Mouse (Mus musculus) forebrain, embryonic 12.5 days (tissue): ENCODE results near the gene Tmem63b. TPM values are rescaled to one million over a fixed set of nuclear protein-coding genes. Genes with fewer than 3 reads are reported as not detected.
"Not testable (repeated sequence)": the region's sequence is repeated elsewhere in the genome, so short reads cannot be mapped to it uniquely, and the experiment has no call there.

Experiments
- ATAC-seq: fragments of 200-750 bp; cut with Nextera tagmentation; 2 replicates; pipeline ENCODE4 v1.8.0; 2017; ENCODE audit warnings: moderate TSS enrichment; ENCODE audit not compliant: low FRiP score
- H3K27ac ChIP-seq: fragments of 300-500 bp; sonication (generic); 2 replicates; pipeline ENCODE4 v1.5.1; 2016; ENCODE audit warnings: mild to moderate bottlenecking
- H3K27me3 ChIP-seq: fragments of 300-500 bp; sonication (generic); 2 replicates; pipeline ENCODE4 v1.6.1; 2016; ENCODE audit warnings: mild to moderate bottlenecking
- H3K36me3 ChIP-seq: fragments of 300-500 bp; sonication (generic); replicated peaks from 2 replicates; pipeline ENCODE4 v1.6.1; 2016; ENCODE audit warnings: mild to moderate bottlenecking
- H3K4me1 ChIP-seq: fragments of 300-500 bp; sonication (generic); 2 replicates; pipeline ENCODE4 v1.6.1; 2016
- H3K4me2 ChIP-seq: fragments of 300-500 bp; sonication (generic); 2 replicates; pipeline ENCODE4 v1.6.1; 2016; ENCODE audit warnings: mild to moderate bottlenecking, moderate library complexity
- H3K4me3 ChIP-seq: fragments of 300-500 bp; sonication (generic); replicated peaks from 2 replicates; pipeline ENCODE4 v1.5.1; 2016; ENCODE audit warnings: mild to moderate bottlenecking
- H3K9ac ChIP-seq: fragments of 300-500 bp; sonication (generic); 2 replicates; pipeline ENCODE4 v1.6.1; 2016; ENCODE audit warnings: mild to moderate bottlenecking
- H3K9me3 ChIP-seq: fragments of 300-500 bp; sonication (generic); 2 replicates; pipeline ENCODE4 v1.6.1; 2016
- WGBS: fragments of 180-500 bp; shearing (Covaris S2); methylation state at CpG from one replicate; pipeline ENCODE4 v1.1.7; 2016; 5-methylcytosine and 5-hydroxymethylcytosine counted together
- polyA plus RNA-seq: library from polyadenylated mRNA; unstranded; fragments of >200 nt; fragmentation: Nextera tagmentation; extraction: Ambion mirVana; gene quantifications from 2 replicates; pipeline ENCODE4 v1.2.1, GENCODE M21; 2016

Gene Tmem63b
- polyA plus RNA-seq, 1 experiment from 2014 or later = 89.3 TPM

GRCm38 (mm10) chr17:45628885-45629855 is 57.5 kb downstream of the Tmem63b start:
- no peaks in the 10 kb centered on the region for H3K36me3 ChIP-seq
- H3K4me3 ChIP-seq = no peak overlapping the region
- H3K9ac ChIP-seq = no peak overlapping the region
- H3K4me1 ChIP-seq = peaks cover 18% of the 10 kb centered on the region
- no peaks in the 10 kb centered on the region for H3K9me3 ChIP-seq
- ATAC-seq = peak; percentile 45; the same call in 1 of the 2 replicates
- no peak overlapping the region for H3K27ac ChIP-seq
- peak overlapping the region; percentile 87 for H3K4me2 ChIP-seq
- peaks cover 13% of the 10 kb centered on the region for H3K27me3 ChIP-seq
- 77% methylated on average over 13 of the region's 13 CpGs for WGBS

- Histone ChIP-seq H3K27me3 (peaks cover 13% of the 10 kb centered on the region), H3K27ac (no peak overlapping the region), H3K4me3 (no peak overlapping the region), H3K36me3 (no peaks in the 10 kb centered on the region), H3K4me1 (peaks cover 18% of the 10 kb centered on the region), H3K9me3 (no peaks in the 10 kb centered on the region), H3K9ac (no peak overlapping the region), H3K4me2 (no peak overlapping the region)
- ATAC-seq = no peak
- 28% methylated on average over 3 of the region's 3 CpGs for WGBS
Measured at GRCm38 (mm10) chr17:45628160-45628559, 58.5 kb downstream of the Tmem63b start.

GRCm38 (mm10) chr17:45626577-45627134 is 60.0 kb downstream of the Tmem63b start:
- no peak for ATAC-seq
- Histone ChIP-seq H3K9ac (no peak overlapping the region), H3K27ac (no peak overlapping the region), H3K4me3 (0 out of 2 replicates have a peak overlapping the region, but pooled peaks have one; percentile 10), H3K9me3 (no peaks in the 10 kb centered on the region), H3K4me1 (peaks cover 18% of the 10 kb centered on the region), H3K27me3 (peaks cover 13% of the 10 kb centered on the region), H3K4me2 (peak overlapping the region; percentile 36), H3K36me3 (no peaks in the 10 kb centered on the region)
- WGBS = 20% methylated on average over 15 of the region's 15 CpGs

DNA sequence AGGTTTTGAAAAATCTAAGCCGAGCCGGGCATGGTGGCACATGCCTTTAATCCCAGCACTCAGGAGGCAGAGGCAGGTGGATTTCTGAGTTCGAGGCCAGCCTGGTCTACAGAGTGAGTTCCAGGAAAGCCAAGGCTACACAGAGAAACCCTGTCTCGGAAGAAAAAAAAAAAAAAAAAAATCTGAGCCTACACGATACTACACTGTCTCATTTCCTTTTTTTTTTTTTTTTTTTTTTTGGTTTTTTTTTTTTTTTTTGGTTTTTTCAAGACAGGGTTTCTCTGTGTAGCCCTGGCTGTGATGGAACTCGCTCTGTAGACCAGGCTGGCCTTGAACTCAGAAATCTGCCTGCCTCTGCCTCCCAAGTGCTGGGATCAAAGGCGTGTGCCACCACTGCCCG is 63.3 kb downstream of the Tmem63b start:
- peaks cover 13% of the 10 kb centered on the region for H3K4me1 ChIP-seq
- not testable (repeated sequence) for H3K4me2 ChIP-seq, H3K27ac ChIP-seq, H3K36me3 ChIP-seq, ATAC-seq, H3K27me3 ChIP-seq, H3K9ac ChIP-seq, H3K9me3 ChIP-seq, H3K4me3 ChIP-seq
- WGBS = 93% methylated on average over 8 of the region's 8 CpGs

GRCm38 (mm10) chr17:45619386-45620256 is 67.1 kb downstream of the Tmem63b start:
- Histone ChIP-seq H3K36me3 (no peaks in the 10 kb centered on the region), H3K4me3 (no peak overlapping the region; the same call in 1 of the 2 replicates), H3K4me1 (peaks cover 9% of the 10 kb centered on the region), H3K9ac (0 out of 2 replicates have a peak overlapping the region, but pooled peaks have one; percentile 22), H3K4me2 (peak overlapping the region; percentile 27), H3K27me3 (peaks cover 4% of the 10 kb centered on the region; the same call in 1 of the 2 replicates), H3K27ac (peak overlapping the region; percentile 33; the same call in 1 of the 2 replicates), H3K9me3 (no peaks in the 10 kb centered on the region)
- ATAC-seq = no peak
- 37% methylated on average over 20 of the region's 20 CpGs for WGBS

DNA sequence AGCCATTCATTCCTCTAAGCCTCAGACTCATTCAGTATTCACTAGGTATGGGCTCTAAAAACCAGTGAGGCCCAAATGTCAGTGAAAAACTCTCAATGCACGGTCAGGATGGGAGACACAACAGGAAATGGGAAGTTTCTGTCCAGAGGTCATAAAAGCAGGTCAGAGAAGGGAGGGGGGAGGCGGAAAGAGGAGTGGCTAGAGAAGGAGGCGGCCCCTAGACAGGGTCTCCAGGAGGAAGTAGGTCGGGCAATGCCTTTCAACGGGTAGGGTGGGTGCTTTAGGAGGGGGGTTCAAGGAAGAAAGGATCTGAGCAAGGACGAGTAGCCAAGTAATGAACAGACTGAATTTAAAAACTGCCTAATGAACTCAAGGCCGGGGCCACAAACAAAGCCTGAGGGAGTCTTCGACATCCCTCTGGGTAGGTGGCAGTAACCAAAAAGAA is 67.7 kb downstream of the Tmem63b start:
- Histone ChIP-seq H3K4me1 (peaks cover 9% of the 10 kb centered on the region), H3K9ac (0 out of 2 replicates have a peak overlapping the region, but pooled peaks have one; percentile 22), H3K4me3 (no peak overlapping the region; the same call in 1 of the 2 replicates), H3K27me3 (peaks cover 4% of the 10 kb centered on the region; the same call in 1 of the 2 replicates), H3K36me3 (no peaks in the 10 kb centered on the region), H3K9me3 (no peaks in the 10 kb centered on the region), H3K4me2 (peak overlapping the region; percentile 27), H3K27ac (0 out of 2 replicates have a peak overlapping the region, but pooled peaks have one; percentile 33)
- WGBS = 12% methylated on average over 8 of the region's 8 CpGs
- ATAC-seq = no peak

DNA sequence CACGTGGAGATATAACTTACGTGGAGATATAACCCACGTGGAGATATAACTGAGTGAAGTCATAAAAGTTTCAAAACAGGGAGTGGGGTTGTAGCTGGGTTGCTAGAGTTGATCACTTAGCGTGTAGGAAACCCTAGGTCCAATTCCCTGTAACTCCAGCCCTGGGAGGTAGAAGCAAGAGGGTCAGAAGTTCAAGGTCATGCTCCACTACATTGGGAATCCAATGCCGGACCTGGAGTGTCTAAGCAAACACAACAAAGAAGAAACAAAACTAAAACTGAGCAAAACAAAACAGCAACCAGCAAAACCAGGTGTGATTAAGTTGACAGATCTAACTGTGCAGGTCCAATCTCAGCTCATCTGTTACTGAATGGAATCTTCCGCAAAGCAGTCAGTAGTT is 69.0 kb downstream of the Tmem63b start:
- WGBS = 95% methylated on average over 6 of the region's 6 CpGs
- ATAC-seq = no peak

GRCm38 (mm10) chr17:45616679-45617078 is 70.0 kb downstream of the Tmem63b start:
- peaks cover 4% of the 10 kb centered on the region; the same call in 1 of the 2 replicates for H3K27me3 ChIP-seq
- ATAC-seq = no peak
- H3K4me2 ChIP-seq = no peak overlapping the region
- H3K9ac ChIP-seq = no peak overlapping the region
- no peak overlapping the region for H3K4me3 ChIP-seq
- WGBS = 85% methylated on average over 3 of the region's 3 CpGs
- H3K36me3 ChIP-seq = no peaks in the 10 kb centered on the region
- H3K9me3 ChIP-seq = no peaks in the 10 kb centered on the region
- H3K27ac ChIP-seq = no peak overlapping the region
- H3K4me1 ChIP-seq = peaks cover 9% of the 10 kb centered on the region

More for the DNA sequence above, 69.0 kb downstream of the Tmem63b start:
- Histone ChIP-seq H3K9ac (no peak overlapping the region), H3K9me3 (no peaks in the 10 kb centered on the region), H3K27ac (no peak overlapping the region), H3K36me3 (no peaks in the 10 kb centered on the region), H3K4me1 (peaks cover 9% of the 10 kb centered on the region), H3K4me3 (no peak overlapping the region), H3K27me3 (peaks cover 4% of the 10 kb centered on the region; the same call in 1 of the 2 replicates), H3K4me2 (no peak overlapping the region)

DNA sequence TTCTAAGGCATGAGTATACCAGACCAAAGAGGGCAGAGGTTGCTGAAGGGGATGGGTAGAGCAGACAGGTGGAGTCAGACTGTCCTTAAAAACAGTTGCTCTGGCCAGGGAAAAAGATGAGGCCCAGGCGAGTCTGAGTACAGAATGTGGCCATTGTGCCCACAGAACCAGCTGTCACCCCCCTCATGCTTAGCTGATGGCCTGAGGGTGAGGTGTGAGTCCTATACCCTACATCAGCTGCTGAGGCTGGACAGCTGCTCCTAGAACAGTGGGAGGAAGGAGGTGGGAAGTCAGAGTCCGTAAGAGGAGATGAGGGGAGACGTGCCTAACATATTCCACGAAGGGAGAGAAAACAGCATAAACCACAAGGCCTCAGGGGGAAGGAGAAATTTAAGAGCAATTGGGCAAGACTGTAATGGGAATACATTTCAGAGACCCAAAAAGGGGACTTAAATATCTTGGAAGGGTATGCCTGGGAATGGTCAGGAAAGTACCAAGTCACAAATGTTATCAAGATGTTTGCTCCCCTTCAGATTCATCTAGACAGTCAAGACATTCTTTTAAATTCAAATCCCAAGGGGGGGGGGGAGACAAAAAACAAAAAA is 70.6 kb downstream of the Tmem63b start:
- Histone ChIP-seq H3K27ac (no peak overlapping the region), H3K9me3 (no peaks in the 10 kb centered on the region), H3K27me3 (peaks cover 4% of the 10 kb centered on the region; the same call in 1 of the 2 replicates), H3K4me1 (peaks cover 9% of the 10 kb centered on the region), H3K4me2 (no peak overlapping the region), H3K9ac (no peak overlapping the region), H3K4me3 (no peak overlapping the region), H3K36me3 (no peaks in the 10 kb centered on the region)
- 74% methylated on average over 4 of the region's 4 CpGs for WGBS
- no peak for ATAC-seq

DNA sequence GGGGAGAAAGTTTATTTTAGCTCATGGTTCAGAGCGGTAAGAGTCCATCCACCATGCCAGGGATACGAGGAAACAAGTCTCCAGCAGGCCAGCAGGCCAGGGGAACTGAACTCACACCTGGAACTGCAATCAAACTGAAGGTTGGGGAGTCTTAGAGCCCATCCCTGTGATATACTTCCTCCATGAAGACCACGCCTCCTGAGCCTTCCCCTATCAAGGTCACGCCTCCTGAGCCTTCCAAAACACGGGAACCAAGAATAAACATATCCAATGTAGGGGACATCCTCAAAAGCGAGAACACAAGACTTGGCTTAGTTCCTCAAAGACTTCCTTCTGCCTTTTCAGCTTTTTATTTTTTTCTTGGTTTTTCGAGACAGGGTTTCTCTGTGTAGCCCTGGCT is 73.8 kb downstream of the Tmem63b start:
- WGBS = 90% methylated on average over 7 of the region's 7 CpGs
- H3K4me1 ChIP-seq = peaks cover 8% of the 10 kb centered on the region; the same call in 1 of the 2 replicates
- no peak overlapping the region for H3K4me3 ChIP-seq
- H3K4me2 ChIP-seq = no peak overlapping the region
- no peak for ATAC-seq
- H3K9me3 ChIP-seq = no peaks in the 10 kb centered on the region
- no peaks in the 10 kb centered on the region for H3K36me3 ChIP-seq
- no peak overlapping the region for H3K9ac ChIP-seq
- H3K27me3 ChIP-seq = no peaks in the 10 kb centered on the region
- H3K27ac ChIP-seq = no peak overlapping the region

GRCm38 (mm10) chr17:45612008-45612407 is 74.7 kb downstream of the Tmem63b start:
- ATAC-seq = no peak
- no peaks in the 10 kb centered on the region for H3K9me3 ChIP-seq
- no peaks in the 10 kb centered on the region for H3K27me3 ChIP-seq
- H3K36me3 ChIP-seq = no peaks in the 10 kb centered on the region
- peaks cover 8% of the 10 kb centered on the region; the same call in 1 of the 2 replicates for H3K4me1 ChIP-seq
- no peak overlapping the region for H3K27ac ChIP-seq
- 88% methylated on average over 8 of the region's 8 CpGs for WGBS
- H3K4me2 ChIP-seq = no peak overlapping the region
- H3K4me3 ChIP-seq = no peak overlapping the region
- H3K9ac ChIP-seq = no peak overlapping the region
